14 mouse cellular contexts compared by ENCODE assay signal in the genomic region with DNA sequence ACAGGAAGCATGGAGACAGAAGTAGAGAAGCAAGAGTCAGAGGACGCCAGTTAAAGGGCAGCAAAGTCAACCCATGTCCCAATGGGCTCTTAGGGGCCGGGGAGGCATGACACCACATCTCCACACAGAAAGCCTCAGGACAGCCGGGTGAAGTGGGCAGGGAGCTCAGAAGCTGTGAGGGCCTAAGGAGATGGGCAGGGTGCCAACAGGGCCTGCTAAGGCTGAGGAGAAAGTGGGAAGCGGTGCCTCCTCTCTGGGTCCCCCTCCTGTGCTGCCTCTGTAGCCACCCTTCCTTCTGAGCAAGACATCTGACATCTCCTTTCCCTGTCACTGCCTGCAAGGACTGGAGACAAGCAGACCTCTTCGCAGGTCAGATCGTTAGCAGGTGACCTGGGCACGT. TPM values are rescaled to one million over a fixed set of nuclear protein-coding genes. Genes with fewer than 3 reads are reported as not detected.
A peak's percentile ranks its signal among the peaks of the same experiment; 100 is the strongest.
DNase-seq lines count a peak whose midpoint lies in the region; ATAC-seq and TF ChIP-seq lines count a peak whose summit lies in the region.
"Had no signal": no experiment of that assay in that cellular context is flagged by ENCODE, and none has a peak within 500 bp of the region (broad histone marks: within the 10 kb centered on the region; RNA-seq: fewer than 3 reads in every experiment).

No protein-coding gene starts in this region.

- H3K4me1 ChIP-seq in hindbrain, embryonic 10.5 days (replicated peaks): peaks cover 94% of the 10 kb centered on the region
- peaks cover 20% of the 10 kb centered on the region for H3K4me1 ChIP-seq in hindbrain, embryonic 11.5 days (replicated peaks; ENCODE audit: control insufficient read depth, insufficient read depth, low read length)
- H3K4me1 ChIP-seq in lung, embryonic 14.5 days (ENCODE audit: insufficient read depth): peaks cover 6% of the 10 kb centered on the region
- H3K4me1 ChIP-seq in lung, adult 2 months (ENCODE audit: control insufficient read depth, insufficient read depth, low read length): no peaks in the 10 kb centered on the region
- no peaks in the 10 kb centered on the region; the same call in 1 of the 2 replicates for H3K4me1 ChIP-seq in G1E (ENCODE audit: insufficient read depth, low read depth, low read length)

- no peak overlapping the region for H3K9ac ChIP-seq in hindbrain, embryonic 11.5 days (ENCODE audit: low read depth, low read length)
- no peak overlapping the region for H3K9ac ChIP-seq in lung, embryonic 14.5 days
- H3K9ac ChIP-seq: midbrain, embryonic 12.5 days; neural tube, embryonic 15.5 days had no signal

- H3K4me3 ChIP-seq in hindbrain, embryonic 10.5 days: no peak overlapping the region
- no peak overlapping the region for H3K4me3 ChIP-seq in hindbrain, embryonic 11.5 days (ENCODE audit: low read depth, low read length)
- no peak overlapping the region for H3K4me3 ChIP-seq in lung, embryonic 14.5 days (ENCODE audit: low read depth, low read length)
- no peak overlapping the region for H3K4me3 ChIP-seq in lung, adult 2 months (replicated peaks; ENCODE audit: extremely low read depth, low read depth, low read length)
- peak overlapping the region; percentile 0; the same call in 1 of the 2 replicates for H3K4me3 ChIP-seq in G1E (ENCODE audit: low read depth, low read length)
- H3K4me3 ChIP-seq: midbrain, embryonic 12.5 days; neural tube, embryonic 15.5 days had no signal

- no peak overlapping the region for H3K4me2 ChIP-seq in hindbrain, embryonic 11.5 days (replicated peaks; ENCODE audit: low read depth, low read length)
- H3K4me2 ChIP-seq in lung, embryonic 14.5 days: no peak overlapping the region
- H3K4me2 ChIP-seq: midbrain, embryonic 12.5 days; neural tube, embryonic 15.5 days had no signal

- peak; percentile 67 to 75 for DNase-seq in cerebellum, postnatal 25 days
- DNase-seq in cerebellum, adult 9-10 months: no peak
- no peak for DNase-seq in hindbrain, embryonic 10.5 days (ENCODE audit: low spot score)
- no peak for DNase-seq in hindbrain, embryonic 11.5 days (ENCODE audit: low spot score)
- DNase-seq in lung, embryonic 14.5 days: peak; percentile 59
- DNase-seq in lung, adult 2 months: no peak
- DNase-seq in G1E (ENCODE audit: low spot score) (no peak), adipocyte (ENCODE audit: low spot score) (no peak)
- DNase-seq: gastrocnemius, postnatal 25 days; lung, adult 18-20 months had no signal

- no peaks in the 10 kb centered on the region for H3K36me3 ChIP-seq in hindbrain, embryonic 10.5 days
- no peaks in the 10 kb centered on the region for H3K36me3 ChIP-seq in hindbrain, embryonic 11.5 days (ENCODE audit: control insufficient read depth, insufficient read depth, low read length)
- H3K36me3 ChIP-seq in lung, embryonic 14.5 days (ENCODE audit: insufficient read depth): no peaks in the 10 kb centered on the region
- no peaks in the 10 kb centered on the region for H3K36me3 ChIP-seq in G1E (replicated peaks)
- H3K36me3 ChIP-seq: midbrain, embryonic 12.5 days; neural tube, embryonic 15.5 days had no signal

- no peak for TF ChIP-seq CTCF in lung, embryonic 14.5 days (IDR thresholded peaks at IDR 0.05; ENCODE audit: low read depth)
- TF ChIP-seq CTCF in lung, adult 2 months (IDR thresholded peaks at IDR 0.05; ENCODE audit: insufficient read depth, low read length): no peak
- TF ChIP-seq CTCF in G1E (IDR thresholded peaks at IDR 0.05; ENCODE audit: low read depth, low read length): no peak

- H3K27me3 ChIP-seq in hindbrain, embryonic 10.5 days (ENCODE audit: insufficient read depth, poor library complexity, severe bottlenecking): no peaks in the 10 kb centered on the region
- H3K27me3 ChIP-seq in hindbrain, embryonic 11.5 days (ENCODE audit: control insufficient read depth, insufficient read depth, low read length): no peaks in the 10 kb centered on the region
- H3K27me3 ChIP-seq in lung, embryonic 14.5 days (ENCODE audit: insufficient read depth, low read length): no peaks in the 10 kb centered on the region
- no peaks in the 10 kb centered on the region; the same call in 1 of the 2 replicates for H3K27me3 ChIP-seq in G1E (ENCODE audit: insufficient read depth, low read length)
- H3K27me3 ChIP-seq: midbrain, embryonic 12.5 days; neural tube, embryonic 15.5 days had no signal

- WGBS in hindbrain, embryonic 10.5 days: 84% methylated on average over 7 of the region's 7 CpGs
- WGBS in hindbrain, embryonic 11.5 days: 87% methylated on average over 7 of the region's 7 CpGs
- 67% methylated on average over 7 of the region's 7 CpGs for WGBS in lung, embryonic 14.5 days
- WGBS in lung, adult 2 months: 66% methylated on average over 7 of the region's 7 CpGs

- H3K27ac ChIP-seq in hindbrain, embryonic 10.5 days: peak overlapping the region; percentile 47
- no peak overlapping the region for H3K27ac ChIP-seq in hindbrain, embryonic 11.5 days (ENCODE audit: low read depth, low read length)
- no peak overlapping the region for H3K27ac ChIP-seq in lung, embryonic 14.5 days (ENCODE audit: low read depth)
- H3K27ac ChIP-seq: neural tube, embryonic 15.5 days had no signal

- H3K9me3 ChIP-seq in hindbrain, embryonic 10.5 days: no peaks in the 10 kb centered on the region
- no peaks in the 10 kb centered on the region for H3K9me3 ChIP-seq in hindbrain, embryonic 11.5 days (ENCODE audit: control insufficient read depth, low read length)
- no peaks in the 10 kb centered on the region for H3K9me3 ChIP-seq in lung, embryonic 14.5 days (ENCODE audit: low read depth, low read length)
- H3K9me3 ChIP-seq in G1E (replicated peaks): peaks cover 90% of the 10 kb centered on the region
- H3K9me3 ChIP-seq: midbrain, embryonic 12.5 days; neural tube, embryonic 15.5 days had no signal

- TF ChIP-seq POLR2A in lung, adult 2 months (IDR thresholded peaks at IDR 0.05; ENCODE audit: borderline replicate concordance, extremely low read depth, low read depth, low read length): no peak

- no peak for ATAC-seq in hindbrain, embryonic 11.5 days (ENCODE audit: low FRiP score)
- no peak for ATAC-seq in lung, embryonic 14.5 days (ENCODE audit: insufficient read depth)
- no peak for ATAC-seq in G1E (ENCODE audit: extremely low read depth, insufficient number of reproducible peaks, low FRiP score, poor library complexity, severe bottlenecking)
- ATAC-seq: forebrain, embryonic 16.5 days; inflammation-experienced regulatory T-cells, adult 6 months had no signal

RNA-seq across cellular contexts. Expression of a gene that starts 46.4 kb away (rescaled TPM):
- 2.9 and 3.3 TPM in 2 replicates for polyA plus RNA-seq in hindbrain, embryonic 10.5 days (2016; fragmentation: Nextera tagmentation; extraction: Ambion mirVana)
- 8.6 and 10.6 TPM in 2 replicates for polyA plus RNA-seq in hindbrain, embryonic 11.5 days (2014; fragmentation: Nextera tagmentation; extraction: Ambion mirVana)
- polyA plus RNA-seq in lung, embryonic 14.5 days (2014; fragmentation: Nextera tagmentation; extraction: Ambion mirVana): 4.9 and 5.3 TPM in 2 replicates
- polyA plus RNA-seq in lung, adult 2 months (2012; rRNA removed): 11.1 and 15.8 TPM in 2 replicates
- total RNA-seq in G1E (2014; fragmentation: Nextera tagmentation) (214 and 263 TPM in 2 replicates), G1E (2017) (13.9 and 14.3 TPM in 2 replicates)
- 206 and 220 TPM in 2 replicates for polyA plus RNA-seq in G1E (2012)

RNA-seq across cellular contexts. Expression of a gene that starts 46.7 kb away (rescaled TPM):
- 76.9 and 82.1 TPM in 2 replicates for polyA plus RNA-seq in hindbrain, embryonic 10.5 days (2016; fragmentation: Nextera tagmentation; extraction: Ambion mirVana)
- 90.7 and 92.1 TPM in 2 replicates for polyA plus RNA-seq in hindbrain, embryonic 11.5 days (2014; fragmentation: Nextera tagmentation; extraction: Ambion mirVana)
- polyA plus RNA-seq in lung, embryonic 14.5 days (2014; fragmentation: Nextera tagmentation; extraction: Ambion mirVana): 68.8 and 69.6 TPM in 2 replicates
- 19.8 and 28.4 TPM in 2 replicates for polyA plus RNA-seq in lung, adult 2 months (2012; rRNA removed)
- 84.2 and 95.0 TPM in 2 replicates for total RNA-seq in G1E (2014; fragmentation: Nextera tagmentation)
- total RNA-seq in G1E (2017): 107 and 114 TPM in 2 replicates
- polyA plus RNA-seq in G1E (2012): 16.6 and 18.8 TPM in 2 replicates

RNA-seq across cellular contexts. Expression of a gene that starts 49.4 kb away (rescaled TPM):
- polyA plus RNA-seq in hindbrain, embryonic 10.5 days (2016; fragmentation: Nextera tagmentation; extraction: Ambion mirVana): 14.3 and 16.0 TPM in 2 replicates
- polyA plus RNA-seq in hindbrain, embryonic 11.5 days (2014; fragmentation: Nextera tagmentation; extraction: Ambion mirVana): 17.2 and 17.8 TPM in 2 replicates
- polyA plus RNA-seq in lung, embryonic 14.5 days (2014; fragmentation: Nextera tagmentation; extraction: Ambion mirVana): 8.3 and 8.6 TPM in 2 replicates
- polyA plus RNA-seq in lung, adult 2 months (2012; rRNA removed): 22.2 and 22.5 TPM in 2 replicates
- total RNA-seq in G1E (2014; fragmentation: Nextera tagmentation) (not detected in 2 replicates), G1E (2017) (0.05 TPM in 1 of 2 replicates, not detected in the other)
- polyA plus RNA-seq in G1E (2012): not detected in 2 replicates

Comparison
In these comparisons a context has a peak if more than half of its experiments do, and no peak if none do; other contexts are left out.
1. DNase-seq: peak in cerebellum, postnatal 25 days (2 of 2) and lung, embryonic 14.5 days (single experiment); none in cerebellum, adult 9-10 months (single experiment), hindbrain, embryonic 10.5 days (single experiment), hindbrain, embryonic 11.5 days (single experiment), lung, adult 2 months (single experiment), G1E (single experiment) and adipocyte (single experiment).
2. RNA of a gene that starts 46.4 kb away (polyA plus RNA-seq): 206 to 220 TPM in G1E; 11.1 to 15.8 TPM in lung, adult 2 months, 8.6 to 10.6 TPM in hindbrain, embryonic 11.5 days, 4.9 to 5.3 TPM in lung, embryonic 14.5 days and 2.9 to 3.3 TPM in hindbrain, embryonic 10.5 days; every median in the first group is over 10 times any median in the second.